8 mouse cellular contexts compared by ENCODE assay signal in genomic region chr19:41442608-41442969, GRCm38 (mm10). TPM values are rescaled to one million over a fixed set of nuclear protein-coding genes. Genes with fewer than 3 reads are reported as not detected.
A peak's percentile ranks its signal among the peaks of the same experiment; 100 is the strongest.
DNase-seq lines count a peak whose midpoint lies in the region; ATAC-seq and TF ChIP-seq lines count a peak whose summit lies in the region.

No protein-coding gene starts in this region.

- peak; percentile 35 for DNase-seq in ovary, postnatal 14 days (ENCODE audit: low spot score)
- DNase-seq in ovary, postnatal 10 days (ENCODE audit: low spot score): no peak
- DNase-seq in c-Kit-positive CD71-negative TER-119-negative erythroid progenitor cells, embryonic 14.5 days (ENCODE audit: low read depth): peak; percentile 72
- peak; percentile 59 for DNase-seq in forelimb bud, embryonic 11.5 days (ENCODE audit: low read depth, low spot score)
- DNase-seq in hindbrain, postnatal 0 days (ENCODE audit: low spot score): peak; percentile 53
- peak; percentile 60 for DNase-seq in liver, adult 2 months (ENCODE audit: extremely low read depth, low read depth, low spot score)
- peak; percentile 78 for DNase-seq in stomach, postnatal 0 days (ENCODE audit: low spot score)

- no peak for ATAC-seq in hindbrain, postnatal 0 days
- no peak for ATAC-seq in midbrain, embryonic 16.5 days
- no peak; the same call in 1 of the 2 replicates for ATAC-seq in stomach, postnatal 0 days (ENCODE audit: low FRiP score, low TSS enrichment)

- peaks cover 7% of the 10 kb centered on the region; the same call in 1 of the 2 replicates for H3K27me3 ChIP-seq in hindbrain, postnatal 0 days (ENCODE audit: insufficient read depth, low read length)
- no peaks in the 10 kb centered on the region for H3K27me3 ChIP-seq in liver, adult 2 months (ENCODE audit: control insufficient read depth, insufficient read depth, low read length)
- peaks cover 3% of the 10 kb centered on the region; the same call in 1 of the 2 replicates for H3K27me3 ChIP-seq in midbrain, embryonic 16.5 days (ENCODE audit: control insufficient read depth, insufficient read depth, low read depth, low read length)
- H3K27me3 ChIP-seq in stomach, postnatal 0 days (ENCODE audit: control insufficient read depth, insufficient read depth, low read length): no peaks in the 10 kb centered on the region

- TF ChIP-seq CTCF in hindbrain, postnatal 0 days (IDR thresholded peaks at IDR 0.05; ENCODE audit: low read depth): peak; percentile 69
- peak; percentile 96 for TF ChIP-seq CTCF in liver, adult 2 months (IDR thresholded peaks at IDR 0.05; ENCODE audit: low read depth, low read length)
- peak; percentile 83 for TF ChIP-seq CTCF in stomach, postnatal 0 days (IDR thresholded peaks at IDR 0.05; ENCODE audit: low read depth)

- 21% methylated on average over 6 of the region's 6 CpGs for WGBS in hindbrain, postnatal 0 days
- 16% methylated on average over 6 of the region's 6 CpGs for WGBS in liver, adult 2 months
- WGBS in midbrain, embryonic 16.5 days: 22% methylated on average over 6 of the region's 6 CpGs
- 16% methylated on average over 6 of the region's 6 CpGs for WGBS in stomach, postnatal 0 days

- H3K79me2 ChIP-seq in liver, adult 2 months (ENCODE audit: control insufficient read depth, insufficient read depth, low read length): no peaks in the 10 kb centered on the region

- H3K9ac ChIP-seq in hindbrain, postnatal 0 days (replicated peaks; ENCODE audit: low read length): no peak overlapping the region
- no peak overlapping the region for H3K9ac ChIP-seq in liver, adult 2 months (ENCODE audit: low read depth, low read length)
- H3K9ac ChIP-seq in midbrain, embryonic 16.5 days (ENCODE audit: low read depth, low read length): no peak overlapping the region
- no peak overlapping the region for H3K9ac ChIP-seq in stomach, postnatal 0 days (ENCODE audit: low read length)

- peak overlapping the region; percentile 27 for H3K4me3 ChIP-seq in hindbrain, postnatal 0 days (ENCODE audit: low read length)
- no peak overlapping the region for H3K4me3 ChIP-seq in liver, adult 2 months (ENCODE audit: insufficient read depth, low read depth, low read length)
- H3K4me3 ChIP-seq in midbrain, embryonic 16.5 days (ENCODE audit: low read depth, low read length): no peak overlapping the region
- H3K4me3 ChIP-seq in stomach, postnatal 0 days (ENCODE audit: low read depth, low read length): peak overlapping the region; percentile 26

- no peak for TF ChIP-seq EP300 in stomach, postnatal 0 days (optimal IDR thresholded peaks at IDR 0.05)

- H3K27ac ChIP-seq in hindbrain, postnatal 0 days: no peak overlapping the region
- H3K27ac ChIP-seq in liver, adult 2 months (replicated peaks; ENCODE audit: insufficient read depth, low read depth, low read length): no peak overlapping the region
- no peak overlapping the region for H3K27ac ChIP-seq in midbrain, embryonic 16.5 days (ENCODE audit: low read length)
- H3K27ac ChIP-seq in stomach, postnatal 0 days (replicated peaks): no peak overlapping the region

- peak overlapping the region; percentile 56 for H3K4me2 ChIP-seq in hindbrain, postnatal 0 days (ENCODE audit: low read depth, low read length)
- peak overlapping the region; percentile 61 for H3K4me2 ChIP-seq in midbrain, embryonic 16.5 days (ENCODE audit: low read length)
- peak overlapping the region; percentile 39 for H3K4me2 ChIP-seq in stomach, postnatal 0 days (replicated peaks; ENCODE audit: low read depth)

- no peak for TF ChIP-seq POLR2A in liver, adult 2 months (IDR thresholded peaks at IDR 0.05; ENCODE audit: extremely low read depth, insufficient read depth, low read length)

- H3K4me1 ChIP-seq in hindbrain, postnatal 0 days (ENCODE audit: insufficient read depth, low read length): no peaks in the 10 kb centered on the region
- peaks cover 1% of the 10 kb centered on the region; the same call in 1 of the 2 replicates for H3K4me1 ChIP-seq in liver, adult 2 months (ENCODE audit: control insufficient read depth, insufficient read depth, low read length)
- peaks cover 3% of the 10 kb centered on the region; the same call in 1 of the 2 replicates for H3K4me1 ChIP-seq in midbrain, embryonic 16.5 days (ENCODE audit: control insufficient read depth, insufficient read depth, low read length)
- H3K4me1 ChIP-seq in stomach, postnatal 0 days (replicated peaks; ENCODE audit: control insufficient read depth, insufficient read depth): no peaks in the 10 kb centered on the region

- H3K36me3 ChIP-seq in hindbrain, postnatal 0 days (ENCODE audit: insufficient read depth, low read length): no peaks in the 10 kb centered on the region
- H3K36me3 ChIP-seq in liver, adult 2 months (ENCODE audit: control insufficient read depth, insufficient read depth, low read length): no peaks in the 10 kb centered on the region
- no peaks in the 10 kb centered on the region for H3K36me3 ChIP-seq in midbrain, embryonic 16.5 days (ENCODE audit: control insufficient read depth, insufficient read depth, low read length)
- no peaks in the 10 kb centered on the region for H3K36me3 ChIP-seq in stomach, postnatal 0 days (ENCODE audit: control insufficient read depth, insufficient read depth, low read length)

- H3K9me3 ChIP-seq in hindbrain, postnatal 0 days (ENCODE audit: low read length): no peaks in the 10 kb centered on the region
- H3K9me3 ChIP-seq in midbrain, embryonic 16.5 days (replicated peaks; ENCODE audit: control insufficient read depth, low read length, poor library complexity, severe bottlenecking): no peaks in the 10 kb centered on the region
- no peaks in the 10 kb centered on the region for H3K9me3 ChIP-seq in stomach, postnatal 0 days (ENCODE audit: control insufficient read depth, low read length)

RNA-seq across cellular contexts. Expression of gene Lcor, which starts 39.8 kb away (rescaled TPM):
- 12.3 and 13.1 TPM in 2 replicates for total RNA-seq in hindbrain, postnatal 0 days (2014; rRNA removed)
- 11.7 and 12.3 TPM in 2 replicates for polyA plus RNA-seq in hindbrain, postnatal 0 days (2015; fragmentation: Nextera tagmentation; extraction: Ambion mirVana)
- 17.1 and 18.1 TPM in 2 replicates for total RNA-seq in liver, adult 2 months (2014; rRNA removed)
- polyA plus RNA-seq in liver, adult 2 months (2012; rRNA removed): 2.3 and 2.6 TPM in 2 replicates
- polyA plus RNA-seq in midbrain, embryonic 16.5 days (2015; fragmentation: Nextera tagmentation; extraction: Ambion mirVana): 13.9 and 20.7 TPM in 2 replicates
- 12.9 TPM in 2 replicates for polyA plus RNA-seq in stomach, postnatal 0 days (2015; fragmentation: Nextera tagmentation; extraction: Ambion mirVana)

RNA-seq across cellular contexts. Expression of gene Pik3ap1, which starts 57.7 kb away (rescaled TPM):
- 1.1 and 1.8 TPM in 2 replicates for total RNA-seq in hindbrain, postnatal 0 days (2014; rRNA removed)
- 1.7 and 2.2 TPM in 2 replicates for polyA plus RNA-seq in hindbrain, postnatal 0 days (2015; fragmentation: Nextera tagmentation; extraction: Ambion mirVana)
- total RNA-seq in liver, adult 2 months (2014; rRNA removed): 21.7 and 34.8 TPM in 2 replicates
- polyA plus RNA-seq in liver, adult 2 months (2012; rRNA removed): 25.4 and 31.9 TPM in 2 replicates
- polyA plus RNA-seq in midbrain, embryonic 16.5 days (2015; fragmentation: Nextera tagmentation; extraction: Ambion mirVana): 1.9 and 2.0 TPM in 2 replicates
- 1.6 and 1.9 TPM in 2 replicates for polyA plus RNA-seq in stomach, postnatal 0 days (2015; fragmentation: Nextera tagmentation; extraction: Ambion mirVana)

Comparison
In these comparisons a context has a peak if more than half of its experiments do, and no peak if none do; other contexts are left out.
1. H3K4me3 ChIP-seq: peak in hindbrain, postnatal 0 days (single experiment) and stomach, postnatal 0 days (single experiment); none in liver, adult 2 months (single experiment) and midbrain, embryonic 16.5 days (single experiment).
2. Peak in every context shown above with its lines, with median percentiles within 50 percentile points of each other: H3K4me2 ChIP-seq and CTCF ChIP-seq.